Mouse (Mus musculus): Measurements from ENCODE around the gene Mitf. TPM values are rescaled to one million over a fixed set of nuclear protein-coding genes. Genes with fewer than 3 reads are reported as not detected.

The Mitf gene
- polyA plus RNA-seq, 1 experiment from 2014 or later, result 1.4 TPM

GRCm38 (mm10) chr6:97924221-97924620 is 117.4 kb downstream of the Mitf start:
- Histone ChIP-seq H3K36me3 (ENCODE audit: control insufficient read depth, insufficient read depth, low read length) (no peaks in the 10 kb centered on the region), H3K4me2 (ENCODE audit: low read depth) (no peak overlapping the region), H3K9me3 (ENCODE audit: control insufficient read depth, low read length) (no peaks in the 10 kb centered on the region), H3K27ac (ENCODE audit: low read depth, low read length) (no peak overlapping the region), H3K4me3 (ENCODE audit: low read depth, low read length) (no peak overlapping the region), H3K4me1 (ENCODE audit: control insufficient read depth, insufficient read depth, low read length) (no peaks in the 10 kb centered on the region), H3K27me3 (ENCODE audit: control insufficient read depth, insufficient read depth, low read length) (no peaks in the 10 kb centered on the region), H3K9ac (ENCODE audit: low read length) (no peak overlapping the region)
- WGBS, result 92% methylated on average over 3 of the region's 3 CpGs
- ATAC-seq (ENCODE audit: insufficient read depth, low FRiP score, low TSS enrichment) (no peak), DNase-seq (ENCODE audit: low spot score) (no peak)

GRCm38 (mm10) chr6:97929051-97929450 is 122.2 kb downstream of the Mitf start:
- no peak for DNase-seq (ENCODE audit: low spot score)
- ATAC-seq (ENCODE audit: insufficient read depth, low FRiP score, low TSS enrichment), result no peak
- no peaks in the 10 kb centered on the region for H3K9me3 ChIP-seq (ENCODE audit: control insufficient read depth, low read length)
- no peak overlapping the region for H3K9ac ChIP-seq (ENCODE audit: low read length)
- H3K27me3 ChIP-seq (ENCODE audit: control insufficient read depth, insufficient read depth, low read length), result no peaks in the 10 kb centered on the region
- H3K36me3 ChIP-seq (ENCODE audit: control insufficient read depth, insufficient read depth, low read length), result no peaks in the 10 kb centered on the region
- no peak overlapping the region for H3K4me2 ChIP-seq (ENCODE audit: low read depth)
- no peaks in the 10 kb centered on the region for H3K4me1 ChIP-seq (ENCODE audit: control insufficient read depth, insufficient read depth, low read length)
- H3K27ac ChIP-seq (ENCODE audit: low read depth, low read length), result no peak overlapping the region
- WGBS, result 80% methylated on average over 3 of the region's 3 CpGs
- H3K4me3 ChIP-seq (ENCODE audit: low read depth, low read length), result no peak overlapping the region

GRCm38 (mm10) chr6:97929466-97929865 is 122.6 kb downstream of the Mitf start:
- Histone ChIP-seq H3K27ac (ENCODE audit: low read depth, low read length) (no peak overlapping the region), H3K4me2 (ENCODE audit: low read depth) (no peak overlapping the region), H3K36me3 (ENCODE audit: control insufficient read depth, insufficient read depth, low read length) (no peaks in the 10 kb centered on the region), H3K4me3 (ENCODE audit: low read depth, low read length) (no peak overlapping the region), H3K9me3 (ENCODE audit: control insufficient read depth, low read length) (no peaks in the 10 kb centered on the region), H3K9ac (ENCODE audit: low read length) (no peak overlapping the region), H3K27me3 (ENCODE audit: control insufficient read depth, insufficient read depth, low read length) (no peaks in the 10 kb centered on the region), H3K4me1 (ENCODE audit: control insufficient read depth, insufficient read depth, low read length) (no peaks in the 10 kb centered on the region)
- no peak for DNase-seq (ENCODE audit: low spot score)
- no peak for ATAC-seq (ENCODE audit: insufficient read depth, low FRiP score, low TSS enrichment)
- WGBS, result 83% methylated on average over 7 of the region's 7 CpGs

GRCm38 (mm10) chr6:97937139-97937538 is 130.3 kb downstream of the Mitf start:
- Histone ChIP-seq H3K36me3 (ENCODE audit: control insufficient read depth, insufficient read depth, low read length) (no peaks in the 10 kb centered on the region), H3K27ac (ENCODE audit: low read depth, low read length) (no peak overlapping the region), H3K9ac (ENCODE audit: low read length) (no peak overlapping the region), H3K9me3 (ENCODE audit: control insufficient read depth, low read length) (no peaks in the 10 kb centered on the region), H3K4me1 (ENCODE audit: control insufficient read depth, insufficient read depth, low read length) (no peaks in the 10 kb centered on the region), H3K4me3 (ENCODE audit: low read depth, low read length) (no peak overlapping the region), H3K27me3 (ENCODE audit: control insufficient read depth, insufficient read depth, low read length) (no peaks in the 10 kb centered on the region), H3K4me2 (ENCODE audit: low read depth) (no peak overlapping the region)
- DNase-seq (ENCODE audit: low spot score) (no peak), ATAC-seq (ENCODE audit: insufficient read depth, low FRiP score, low TSS enrichment) (no peak)
- 85% methylated on average over 5 of the region's 5 CpGs for WGBS

- no peak for DNase-seq (ENCODE audit: low spot score)
- Histone ChIP-seq H3K27ac (ENCODE audit: low read depth, low read length) (no peak overlapping the region), H3K4me3 (ENCODE audit: low read depth, low read length) (no peak overlapping the region), H3K9ac (ENCODE audit: low read length) (no peak overlapping the region), H3K36me3 (ENCODE audit: control insufficient read depth, insufficient read depth, low read length) (no peaks in the 10 kb centered on the region; the same call in 1 of the 2 replicates), H3K9me3 (ENCODE audit: control insufficient read depth, low read length) (no peaks in the 10 kb centered on the region), H3K27me3 (ENCODE audit: control insufficient read depth, insufficient read depth, low read length) (no peaks in the 10 kb centered on the region), H3K4me2 (ENCODE audit: low read depth) (no peak overlapping the region), H3K4me1 (ENCODE audit: control insufficient read depth, insufficient read depth, low read length) (no peaks in the 10 kb centered on the region)
- no peak for ATAC-seq (ENCODE audit: insufficient read depth, low FRiP score, low TSS enrichment)
- WGBS, result 63% methylated on average over 11 of the region's 11 CpGs
These were observed 131.2 kb downstream of the Mitf start for GRCm38 (mm10) chr6:97937897-97938614.

- ATAC-seq (ENCODE audit: insufficient read depth, low FRiP score, low TSS enrichment) (no peak), DNase-seq (ENCODE audit: low spot score) (no peak)
- Histone ChIP-seq H3K9ac (ENCODE audit: low read length) (no peak overlapping the region), H3K36me3 (ENCODE audit: control insufficient read depth, insufficient read depth, low read length) (no peaks in the 10 kb centered on the region; the same call in 1 of the 2 replicates), H3K27me3 (ENCODE audit: control insufficient read depth, insufficient read depth, low read length) (no peaks in the 10 kb centered on the region), H3K4me3 (ENCODE audit: low read depth, low read length) (no peak overlapping the region), H3K4me2 (ENCODE audit: low read depth) (no peak overlapping the region), H3K27ac (ENCODE audit: low read depth, low read length) (no peak overlapping the region), H3K4me1 (ENCODE audit: control insufficient read depth, insufficient read depth, low read length) (no peaks in the 10 kb centered on the region), H3K9me3 (ENCODE audit: control insufficient read depth, low read length) (no peaks in the 10 kb centered on the region)
- WGBS, result 87% methylated on average over 12 of the region's 12 CpGs
These were observed 134.1 kb downstream of the Mitf start for GRCm38 (mm10) chr6:97940916-97941315.

GRCm38 (mm10) chr6:97950033-97950881 is 143.4 kb downstream of the Mitf start:
- no peak overlapping the region for H3K9ac ChIP-seq (ENCODE audit: low read length)
- DNase-seq (ENCODE audit: low spot score) (no peak), ATAC-seq (ENCODE audit: insufficient read depth, low FRiP score, low TSS enrichment) (no peak)
- H3K4me1 ChIP-seq (ENCODE audit: control insufficient read depth, insufficient read depth, low read length), result no peaks in the 10 kb centered on the region
- no peaks in the 10 kb centered on the region for H3K36me3 ChIP-seq (ENCODE audit: control insufficient read depth, insufficient read depth, low read length)
- no peak overlapping the region for H3K27ac ChIP-seq (ENCODE audit: low read depth, low read length)
- no peaks in the 10 kb centered on the region for H3K9me3 ChIP-seq (ENCODE audit: control insufficient read depth, low read length)
- no peaks in the 10 kb centered on the region for H3K27me3 ChIP-seq (ENCODE audit: control insufficient read depth, insufficient read depth, low read length)
- 79% methylated on average over 13 of the region's 13 CpGs for WGBS
- no peak overlapping the region for H3K4me3 ChIP-seq (ENCODE audit: low read depth, low read length)
- no peak overlapping the region for H3K4me2 ChIP-seq (ENCODE audit: low read depth)

GRCm38 (mm10) chr6:97950882-97951245 is 144.0 kb downstream of the Mitf start:
- Histone ChIP-seq H3K27me3 (ENCODE audit: control insufficient read depth, insufficient read depth, low read length) (no peaks in the 10 kb centered on the region), H3K4me2 (ENCODE audit: low read depth) (no peak overlapping the region), H3K27ac (ENCODE audit: low read depth, low read length) (no peak overlapping the region), H3K4me1 (ENCODE audit: control insufficient read depth, insufficient read depth, low read length) (no peaks in the 10 kb centered on the region), H3K9me3 (ENCODE audit: control insufficient read depth, low read length) (no peaks in the 10 kb centered on the region), H3K4me3 (ENCODE audit: low read depth, low read length) (no peak overlapping the region), H3K9ac (ENCODE audit: low read length) (no peak overlapping the region), H3K36me3 (ENCODE audit: control insufficient read depth, insufficient read depth, low read length) (no peaks in the 10 kb centered on the region)
- ATAC-seq (ENCODE audit: insufficient read depth, low FRiP score, low TSS enrichment) (no peak), DNase-seq (ENCODE audit: low spot score) (no peak)
- 75% methylated on average over 2 of the region's 2 CpGs for WGBS

GRCm38 (mm10) chr6:97951711-97952110 is 144.9 kb downstream of the Mitf start:
- Histone ChIP-seq H3K36me3 (ENCODE audit: control insufficient read depth, insufficient read depth, low read length) (no peaks in the 10 kb centered on the region), H3K4me2 (ENCODE audit: low read depth) (no peak overlapping the region), H3K9ac (ENCODE audit: low read length) (no peak overlapping the region), H3K27me3 (ENCODE audit: control insufficient read depth, insufficient read depth, low read length) (no peaks in the 10 kb centered on the region), H3K4me1 (ENCODE audit: control insufficient read depth, insufficient read depth, low read length) (no peaks in the 10 kb centered on the region), H3K27ac (ENCODE audit: low read depth, low read length) (no peak overlapping the region), H3K4me3 (ENCODE audit: low read depth, low read length) (no peak overlapping the region), H3K9me3 (ENCODE audit: control insufficient read depth, low read length) (no peaks in the 10 kb centered on the region)
- WGBS, result 37% methylated on average over 1 of the region's 1 CpGs
- ATAC-seq (ENCODE audit: insufficient read depth, low FRiP score, low TSS enrichment) (no peak), DNase-seq (ENCODE audit: low spot score) (no peak)

All from neural tube, embryonic 11.5 days (tissue).